Mouse (Mus musculus) hindbrain, embryonic 12.5 days (tissue): ENCODE results near the gene Klhl11. TPM values are rescaled to one million over a fixed set of nuclear protein-coding genes. Genes with fewer than 3 reads are reported as not detected.

ENCODE experiments used
- ATAC-seq: fragments of 200-750 bp; cut with Nextera tagmentation; 2 replicates; pipeline ENCODE4 v1.8.0; 2017; ENCODE audit warnings: moderate TSS enrichment; ENCODE audit not compliant: low FRiP score
- H3K27ac ChIP-seq: fragments of 300-500 bp; sonication (generic); 2 replicates; pipeline ENCODE4 v1.5.1; 2016; ENCODE audit warnings: mild to moderate bottlenecking
- H3K27me3 ChIP-seq: fragments of 300-500 bp; sonication (generic); 2 replicates; pipeline ENCODE4 v1.6.1; 2016; ENCODE audit warnings: mild to moderate bottlenecking
- H3K36me3 ChIP-seq: fragments of 300-500 bp; sonication (generic); 2 replicates; pipeline ENCODE4 v1.6.1; 2016; ENCODE audit warnings: mild to moderate bottlenecking
- H3K4me1 ChIP-seq: fragments of 300-500 bp; sonication (generic); 2 replicates; pipeline ENCODE4 v1.6.1; 2016
- H3K4me2 ChIP-seq: fragments of 300-500 bp; sonication (generic); replicated peaks from 2 replicates; pipeline ENCODE4 v1.6.1; 2016; ENCODE audit warnings: mild to moderate bottlenecking
- H3K4me3 ChIP-seq: fragments of 300-500 bp; sonication (generic); 2 replicates; pipeline ENCODE4 v1.5.1; 2016; ENCODE audit warnings: mild to moderate bottlenecking
- H3K9ac ChIP-seq: fragments of 300-500 bp; sonication (generic); 2 replicates; pipeline ENCODE4 v1.6.1; 2016; ENCODE audit warnings: mild to moderate bottlenecking, moderate library complexity
- H3K9me3 ChIP-seq: fragments of 300-500 bp; sonication (generic); replicated peaks from 2 replicates; pipeline ENCODE4 v1.6.1; 2016; ENCODE audit warnings: mild to moderate bottlenecking
- WGBS: fragments of 180-500 bp; shearing (Covaris S2); methylation state at CpG from one replicate; pipeline ENCODE4 v1.1.7; 2016; 5-methylcytosine and 5-hydroxymethylcytosine counted together
- microRNA-seq: library from miRNA; unstranded; fragments of <30 nt; microRNA quantifications from one replicate; pipeline ENCODE4, GENCODE M21; 2017
- polyA plus RNA-seq: library from polyadenylated mRNA; unstranded; fragments of >200 nt; fragmentation: Nextera tagmentation; extraction: Ambion mirVana; gene quantifications from 2 replicates; pipeline ENCODE4 v1.2.1, GENCODE M21; 2016

Gene Klhl11
- polyA plus RNA-seq, 1 experiment from 2014 or later = 13.7 TPM

DNA sequence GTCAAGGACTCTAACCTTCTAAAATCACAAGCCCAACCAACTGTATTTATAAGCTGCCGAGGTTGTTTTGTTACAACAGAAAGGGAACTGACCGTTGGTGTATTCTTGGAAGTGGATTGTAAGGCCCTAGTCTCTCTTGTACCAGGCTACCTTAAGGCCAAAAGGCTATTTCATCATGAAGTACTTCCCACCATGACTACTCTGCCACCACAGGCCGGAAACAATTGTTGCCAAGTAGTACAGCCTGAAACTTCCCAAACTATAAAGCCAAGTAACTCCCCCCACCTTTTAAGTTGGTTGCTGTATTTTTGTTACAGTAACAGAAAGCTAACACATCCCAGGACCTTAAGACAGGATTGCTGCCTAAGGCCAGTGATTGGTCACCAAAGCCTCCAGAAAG is 45.7 kb downstream of the Klhl11 start:
- Histone ChIP-seq H3K36me3 (peaks cover 31% of the 10 kb centered on the region), H3K9me3 (no peaks in the 10 kb centered on the region), H3K4me3 (no peak overlapping the region), H3K27ac (no peak overlapping the region), H3K4me1 (peaks cover 5% of the 10 kb centered on the region), H3K4me2 (no peak overlapping the region), H3K27me3 (no peaks in the 10 kb centered on the region), H3K9ac (no peak overlapping the region)
- WGBS = 90% methylated on average over 3 of the region's 3 CpGs
- no peak for ATAC-seq

- no peak for ATAC-seq
- H3K27me3 ChIP-seq = no peaks in the 10 kb centered on the region
- WGBS = 36% methylated on average over 7 of the region's 7 CpGs
- H3K36me3 ChIP-seq = peaks cover 31% of the 10 kb centered on the region
- peaks cover 9% of the 10 kb centered on the region for H3K4me1 ChIP-seq
- H3K9ac ChIP-seq = peak overlapping the region; percentile 23; the same call in 1 of the 2 replicates
- H3K27ac ChIP-seq = no peak overlapping the region
- no peaks in the 10 kb centered on the region for H3K9me3 ChIP-seq
- no peak overlapping the region for H3K4me2 ChIP-seq
- H3K4me3 ChIP-seq = no peak overlapping the region
These were observed 46.7 kb downstream of the Klhl11 start for GRCm38 (mm10) chr11:100425851-100426250.

- ATAC-seq = no peak
- Histone ChIP-seq H3K9me3 (no peaks in the 10 kb centered on the region), H3K4me2 (no peak overlapping the region), H3K27ac (no peak overlapping the region), H3K36me3 (0 out of 2 replicates have a peak, but pooled peaks cover 13% of the 10 kb centered on the region), H3K4me1 (peaks cover 9% of the 10 kb centered on the region), H3K27me3 (no peaks in the 10 kb centered on the region), H3K4me3 (no peak overlapping the region), H3K9ac (no peak overlapping the region)
- WGBS = 86% methylated on average over 7 of the region's 7 CpGs
These were observed 48.7 kb downstream of the Klhl11 start for GRCm38 (mm10) chr11:100423836-100424235.

- Histone ChIP-seq H3K4me1 (peaks cover 9% of the 10 kb centered on the region), H3K9me3 (no peaks in the 10 kb centered on the region), H3K9ac (no peak overlapping the region), H3K4me3 (no peak overlapping the region), H3K27me3 (peaks cover 5% of the 10 kb centered on the region; the same call in 1 of the 2 replicates), H3K27ac (no peak overlapping the region), H3K36me3 (0 out of 2 replicates have a peak, but pooled peaks cover 13% of the 10 kb centered on the region), H3K4me2 (no peak overlapping the region)
- WGBS = 40% methylated on average over 8 of the region's 8 CpGs
- no peak for ATAC-seq
These were observed 51.0 kb downstream of the Klhl11 start for GRCm38 (mm10) chr11:100421537-100421936.

- under 1% methylated on average over 31 of the region's 31 CpGs for WGBS
- Histone ChIP-seq H3K4me3 (peak within 1 kb of the TSS; percentile 51), H3K9ac (peak within 1 kb of the TSS; percentile 63), H3K4me2 (peak within 1 kb of the TSS; percentile 63), H3K27me3 (peaks cover 35% of the 10 kb centered on the region), H3K36me3 (no peaks in the 10 kb centered on the region), H3K9me3 (no peaks in the 10 kb centered on the region), H3K4me1 (peaks cover 20% of the 10 kb centered on the region), H3K27ac (peak within 1 kb of the TSS; percentile 68)
- ATAC-seq = peak; percentile 38
These were observed 57.4 kb downstream of the Klhl11 start, which contains the start of gene Fkbp10 for GRCm38 (mm10) chr11:100414914-100415822. Gene Fkbp10, plus strand, starts transcription at chr11:100415697.

DNA sequence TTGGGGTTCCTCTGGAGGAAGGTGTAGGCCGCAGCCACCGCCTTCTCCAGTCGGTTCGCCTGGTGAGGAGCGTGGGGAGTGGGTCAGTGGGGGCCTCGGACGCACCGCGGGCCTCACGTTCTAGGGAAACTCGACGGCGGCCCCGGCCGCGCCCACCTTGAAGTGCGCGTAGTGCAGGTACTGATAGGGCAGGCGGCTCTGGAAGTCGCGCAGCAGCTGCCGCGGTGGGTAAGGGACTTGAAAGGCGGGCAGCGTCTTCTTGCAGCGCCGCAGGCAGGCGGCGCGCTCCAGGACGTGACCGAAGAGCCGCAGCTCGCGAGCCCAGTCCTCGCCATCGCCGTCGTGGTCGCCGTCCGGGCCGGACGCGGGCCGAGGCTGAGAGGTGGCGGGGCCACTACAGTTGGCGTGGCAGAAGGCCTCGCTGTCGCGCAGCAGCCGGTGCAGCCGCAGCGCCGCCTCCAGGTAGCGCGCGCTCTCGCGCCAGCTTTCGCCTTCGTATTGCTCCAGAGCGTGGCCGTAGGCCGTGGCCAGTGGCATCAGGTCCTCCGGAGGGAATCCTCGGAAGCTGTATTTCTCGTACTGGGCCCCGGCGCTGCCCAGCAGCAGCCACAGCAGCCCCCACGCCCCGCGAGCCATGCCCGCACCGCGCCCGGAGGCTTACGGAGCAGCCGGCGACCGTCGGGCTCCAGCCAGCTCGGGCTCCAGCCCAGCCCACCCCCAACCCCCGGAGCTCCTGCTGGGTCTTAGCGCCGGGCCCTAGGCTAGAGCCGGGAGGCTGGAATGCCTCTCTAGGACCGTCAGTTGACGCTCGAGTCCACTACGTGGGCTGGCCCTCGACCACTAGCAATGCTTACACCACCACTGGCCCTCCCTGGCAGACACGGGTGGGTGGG is 58.3 kb downstream of the Klhl11 start, which contains the start of gene P3h4:
TSS of gene P3h4 (minus strand) at position 816 of the 893 bp plus-strand sequence.
- no peaks in the 10 kb centered on the region for H3K36me3 ChIP-seq
- 2% methylated on average over 93 of the region's 93 CpGs for WGBS

DNA sequence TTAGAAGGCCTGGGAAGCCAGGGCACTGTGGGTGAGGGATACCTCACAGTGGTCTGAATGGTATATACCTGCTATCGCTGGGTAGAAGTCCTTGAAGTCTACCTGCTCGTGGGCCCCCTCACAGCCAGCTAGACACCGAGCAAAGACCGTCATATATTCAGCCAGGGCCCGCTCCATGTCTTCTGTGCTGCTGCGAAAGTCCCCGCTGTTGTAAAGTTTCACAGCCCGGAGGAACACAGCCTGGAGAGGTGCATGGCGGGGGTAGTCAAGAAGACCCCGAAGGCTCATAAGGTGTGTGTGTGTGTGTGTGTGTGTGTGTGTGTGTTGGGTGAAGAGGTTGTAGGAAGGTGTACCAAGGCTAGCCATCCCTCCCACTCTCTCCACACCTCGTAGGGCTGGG is 59.0 kb downstream of the Klhl11 start:
- WGBS = 85% methylated on average over 10 of the region's 11 CpGs
- Histone ChIP-seq H3K36me3 (0 out of 2 replicates have a peak, but pooled peaks cover 3% of the 10 kb centered on the region), H3K4me2 (peak overlapping the region; percentile 63), H3K9ac (peak overlapping the region; percentile 63), H3K27me3 (peaks cover 35% of the 10 kb centered on the region), H3K9me3 (no peaks in the 10 kb centered on the region), H3K4me3 (peak overlapping the region; percentile 51), H3K27ac (no peak overlapping the region), H3K4me1 (peaks cover 20% of the 10 kb centered on the region)
- ATAC-seq = 0 out of 2 replicates have a peak, but pooled peaks have one; percentile 6

More for the DNA sequence above, 58.3 kb downstream of the Klhl11 start, which contains the start of gene P3h4:
- H3K27ac ChIP-seq = peak within 1 kb of the TSS; percentile 68
- peak; percentile 93 for ATAC-seq
- peak within 1 kb of the TSS; percentile 51 for H3K4me3 ChIP-seq
- H3K27me3 ChIP-seq = peaks cover 35% of the 10 kb centered on the region
- H3K4me1 ChIP-seq = peaks cover 20% of the 10 kb centered on the region
- peak within 1 kb of the TSS; percentile 63 for H3K4me2 ChIP-seq
- H3K9me3 ChIP-seq = no peaks in the 10 kb centered on the region
- H3K9ac ChIP-seq = peak within 1 kb of the TSS; percentile 63

Small RNA genes within 50 kb of the gene (microRNA-seq; reads per million reads assigned to microRNA genes)
- gene Gm27374 = not detected
- gene Mir7116 = not detected

Other genes starting within 250 kb of the Klhl11 start
- not detected in 2 replicates for gene Krt16, start 223.8 kb downstream of the Klhl11 start, polyA plus RNA-seq
- gene Krt17, start 211.7 kb downstream of the Klhl11 start, polyA plus RNA-seq = 3.1 and 3.2 TPM in 2 replicates
- gene Krt42, start 202.9 kb downstream of the Klhl11 start, polyA plus RNA-seq = not detected in 2 replicates
- gene Eif1, start 152.9 kb downstream of the Klhl11 start, polyA plus RNA-seq = 1,343 and 1,447 TPM in 2 replicates
- 0.89 TPM in 1 of 2 replicates, not detected in the other for gene Gast, start 138.3 kb downstream of the Klhl11 start, polyA plus RNA-seq
- 53.7 and 58.0 TPM in 2 replicates for gene Hap1, start 116.6 kb downstream of the Klhl11 start, polyA plus RNA-seq
- gene Jup, start 75.0 kb downstream of the Klhl11 start, polyA plus RNA-seq = 64.0 and 64.6 TPM in 2 replicates
- gene P3h4, start 57.9 kb downstream of the Klhl11 start, polyA plus RNA-seq = 34.3 and 35.9 TPM in 2 replicates
- gene Fkbp10, start 57.0 kb downstream of the Klhl11 start, polyA plus RNA-seq = 72.5 and 75.6 TPM in 2 replicates
- gene Nt5c3b, start 30.9 kb downstream of the Klhl11 start, polyA plus RNA-seq = 101 and 112 TPM in 2 replicates
- 0.68 and 0.94 TPM in 2 replicates for gene Klhl10, start 30.8 kb downstream of the Klhl11 start, polyA plus RNA-seq
- 348 and 359 TPM in 2 replicates for gene Acly, start 55.3 kb upstream of the Klhl11 start, polyA plus RNA-seq
- 2.7 and 3.2 TPM in 2 replicates for gene Ttc25, start 72.9 kb upstream of the Klhl11 start, polyA plus RNA-seq
- gene Cnp, start 102.2 kb upstream of the Klhl11 start, polyA plus RNA-seq = 29.1 and 29.2 TPM in 2 replicates
- 101 and 109 TPM in 2 replicates for gene Nkiras2, start 146.5 kb upstream of the Klhl11 start, polyA plus RNA-seq
- gene Dnajc7, start 147.4 kb upstream of the Klhl11 start, polyA plus RNA-seq = 307 and 311 TPM in 2 replicates
- gene Zfp385c, start 219.7 kb upstream of the Klhl11 start, polyA plus RNA-seq = 0.53 and 0.74 TPM in 2 replicates
- 1.4 and 2.7 TPM in 2 replicates for gene Dhx58, start 231.5 kb upstream of the Klhl11 start, polyA plus RNA-seq
- 61.4 and 61.8 TPM in 2 replicates for gene Kat2a, start 239.7 kb upstream of the Klhl11 start, polyA plus RNA-seq
- gene Hspb9, start 241.1 kb upstream of the Klhl11 start, polyA plus RNA-seq = 0.35 and 0.38 TPM in 2 replicates